Mouse (Mus musculus) B cell, adult 62 days (primary cell): Measurements from ENCODE around the gene F9. TPM values are rescaled to one million over a fixed set of nuclear protein-coding genes. Genes with fewer than 3 reads are reported as not detected.

Source experiments
- total RNA-seq: library from RNA; stranded (reverse); gene quantifications from 4 replicates; pipeline ENCODE4 v1.2.4, GENCODE M21; 2023

Gene F9
- total RNA-seq = 0.70 to 0.89 TPM (median 0.81 TPM) in 4 replicates

GRCm38 (mm10) chrX:59999221-60000083 lies at the start of gene F9:
TSS of gene F9 (plus strand) at chrX:59999464.

Other genes with a start within 250 kb of the F9 start
- not detected in 4 replicates for gene Mcf2, start 179.6 kb downstream of the F9 start, total RNA-seq